Mouse (Mus musculus) midbrain, postnatal 0 days (tissue): ENCODE measurements around the gene Bnc1. TPM values are rescaled to one million over a fixed set of nuclear protein-coding genes. Genes with fewer than 3 reads are reported as not detected.

Source experiments
- ATAC-seq: fragments of 200-750 bp; cut with Nextera tagmentation; 2 replicates; pipeline ENCODE4 v1.8.0; 2017; ENCODE audit warnings: moderate number of reproducible peaks, mild to moderate bottlenecking, moderate TSS enrichment, moderate library complexity; ENCODE audit not compliant: low FRiP score
- DNase-seq: peaks from one replicate; pipeline ENCODE4 v3.0.0-alpha.2; 2015; ENCODE audit warnings: low spot score
- H3K27ac ChIP-seq: fragments of 300-500 bp; sonication (generic); 2 replicates; pipeline ENCODE4 v1.5.1; 2014; ENCODE audit warnings: low read depth, mild to moderate bottlenecking, low read length, mixed read lengths
- H3K27me3 ChIP-seq: fragments of 300-500 bp; sonication (generic); 2 replicates; pipeline ENCODE4 v1.6.1; 2014; ENCODE audit warnings: low read length, control low read depth, mixed read lengths; ENCODE audit not compliant: insufficient read depth
- H3K36me3 ChIP-seq: fragments of 300-500 bp; sonication (generic); 2 replicates; pipeline ENCODE4 v1.6.1; 2014; ENCODE audit warnings: low read length, control low read depth, mixed read lengths; ENCODE audit not compliant: insufficient read depth
- H3K4me1 ChIP-seq: fragments of 300-500 bp; sonication (generic); 2 replicates; pipeline ENCODE4 v1.6.1; 2014; ENCODE audit warnings: mild to moderate bottlenecking, control low read depth, antibody characterized with exemption, low read length, mixed read lengths; ENCODE audit not compliant: insufficient read depth
- H3K4me2 ChIP-seq: fragments of 300-500 bp; sonication (generic); 2 replicates; pipeline ENCODE4 v1.6.1; 2014; ENCODE audit warnings: low read depth, mild to moderate bottlenecking, low read length, mixed read lengths; ENCODE audit not compliant: poor library complexity, severe bottlenecking
- H3K4me3 ChIP-seq: fragments of 300-500 bp; sonication (generic); 2 replicates; pipeline ENCODE4 v1.5.1; 2014; ENCODE audit warnings: low read depth, mild to moderate bottlenecking, low read length, moderate library complexity
- H3K9ac ChIP-seq: fragments of 300-500 bp; sonication (generic); replicated peaks from 2 replicates; pipeline ENCODE4 v1.6.1; 2014; ENCODE audit warnings: mild to moderate bottlenecking, low read length, moderate library complexity, mixed read lengths; ENCODE audit not compliant: poor library complexity, severe bottlenecking
- H3K9me3 ChIP-seq: fragments of 300-500 bp; sonication (generic); 2 replicates; pipeline ENCODE4 v1.6.1; 2016; ENCODE audit warnings: low read length, control low read depth
- CTCF ChIP-seq: IDR thresholded peaks from 2 replicates; pipeline ENCODE4 v1.5.1; 2016; ENCODE audit warnings: antibody characterized with exemption, mild to moderate bottlenecking
- WGBS: fragments of 180-500 bp; shearing (Covaris S2); extraction: QIAGEN DNeasy Blood & Tissue Kit; methylation state at CpG from one replicate; pipeline ENCODE4 v1.1.7; 2014; 5-methylcytosine and 5-hydroxymethylcytosine counted together
- polyA plus RNA-seq: library from polyadenylated mRNA; unstranded; fragments of >200 nt; fragmentation: Nextera tagmentation; extraction: Ambion mirVana; gene quantifications from 2 replicates; pipeline ENCODE4 v1.2.1, GENCODE M21; 2015
- total RNA-seq: library from RNA; depleted of rRNA; stranded (reverse); fragments of >200 nt; gene quantifications from 2 replicates; pipeline ENCODE4 v1.2.3, GENCODE M21; 2014

The Bnc1 gene
- total and polyA plus RNA-seq, 2 experiments from 2014 or later, result 0.02 to 0.22 TPM

GRCm38 (mm10) chr7:81991611-81992061, 456 bp downstream of the Bnc1 start:
- Histone ChIP-seq H3K4me1 (no peaks in the 10 kb centered on the region), H3K9ac (no peak overlapping the region), H3K27me3 (peaks cover 52% of the 10 kb centered on the region), H3K4me3 (peak overlapping the region; percentile 44), H3K9me3 (no peaks in the 10 kb centered on the region), H3K4me2 (peak overlapping the region; percentile 85), H3K27ac (no peak overlapping the region), H3K36me3 (no peaks in the 10 kb centered on the region)
- TF ChIP-seq CTCF, result no peak
- under 1% methylated on average over 36 of the region's 36 CpGs for WGBS
- DNase-seq (peak; percentile 7), ATAC-seq (no peak)

DNA sequence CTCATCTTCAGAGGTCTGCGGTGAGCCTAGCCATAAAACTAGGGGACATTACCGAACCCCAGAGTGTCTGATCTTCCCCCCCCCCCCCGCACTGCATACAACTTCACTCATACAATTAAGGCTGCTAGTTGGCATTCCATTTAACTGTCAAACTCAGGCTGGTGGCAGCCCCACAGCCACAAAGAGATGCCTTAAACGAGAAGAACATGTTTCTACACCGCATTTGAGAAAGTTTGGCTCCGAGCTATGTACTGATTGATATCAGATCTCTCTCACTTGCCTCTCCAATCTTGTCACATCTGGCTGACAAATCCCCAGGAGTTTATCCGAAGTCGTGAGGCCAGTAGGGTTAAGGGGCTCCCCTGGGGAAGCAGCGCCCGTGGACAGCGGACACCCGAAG, 976 bp downstream of the Bnc1 start:
- H3K9me3 ChIP-seq, result no peaks in the 10 kb centered on the region
- H3K4me2 ChIP-seq, result peak overlapping the region; percentile 85; the same call in 1 of the 2 replicates
- no peak for ATAC-seq
- H3K9ac ChIP-seq, result no peak overlapping the region
- H3K4me3 ChIP-seq, result no peak overlapping the region; the same call in 1 of the 2 replicates
- no peak for DNase-seq
- no peaks in the 10 kb centered on the region for H3K36me3 ChIP-seq
- no peaks in the 10 kb centered on the region for H3K4me1 ChIP-seq
- TF ChIP-seq CTCF, result no peak
- H3K27me3 ChIP-seq, result peaks cover 52% of the 10 kb centered on the region
- H3K27ac ChIP-seq, result no peak overlapping the region
- WGBS, result 7% methylated on average over 12 of the region's 12 CpGs

DNA sequence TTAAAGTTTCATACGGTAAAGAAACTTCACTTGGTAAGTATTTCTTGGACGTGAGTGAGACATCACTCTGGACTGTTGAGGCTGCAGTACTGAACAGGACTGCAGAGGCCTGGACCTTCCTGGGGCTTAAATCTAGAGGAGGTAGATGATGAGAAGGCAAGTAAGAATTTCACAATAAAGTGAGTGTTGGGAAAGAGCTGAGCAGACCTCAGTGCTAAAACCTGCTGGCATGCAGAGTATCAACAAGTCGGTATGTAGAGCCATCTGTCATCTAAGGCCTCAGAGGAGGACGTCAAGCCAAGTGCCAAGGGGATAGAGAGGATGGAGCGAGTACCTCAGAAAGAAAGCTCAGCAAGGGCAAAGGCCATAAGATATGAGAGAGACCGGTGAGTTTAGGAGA, 8.4 kb downstream of the Bnc1 start:
- DNase-seq, result no peak
- WGBS, result 91% methylated on average over 6 of the region's 6 CpGs

GRCm38 (mm10) chr7:81978304-81978703, 13.8 kb downstream of the Bnc1 start:
- TF ChIP-seq CTCF, result no peak

More for the DNA sequence above, 8.4 kb downstream of the Bnc1 start:
- Histone ChIP-seq H3K4me1 (no peaks in the 10 kb centered on the region), H3K27me3 (peaks cover 2% of the 10 kb centered on the region), H3K9ac (no peak overlapping the region), H3K4me3 (no peak overlapping the region), H3K27ac (no peak overlapping the region), H3K36me3 (no peaks in the 10 kb centered on the region), H3K4me2 (no peak overlapping the region), H3K9me3 (no peaks in the 10 kb centered on the region)
- ATAC-seq, result no peak
- TF ChIP-seq CTCF, result no peak

GRCm38 (mm10) chr7:81974616-81975015, 17.5 kb downstream of the Bnc1 start:
- DNase-seq (no peak), ATAC-seq (no peak)
- Histone ChIP-seq H3K4me3 (no peak overlapping the region), H3K27me3 (no peaks in the 10 kb centered on the region), H3K36me3 (no peaks in the 10 kb centered on the region), H3K4me1 (no peaks in the 10 kb centered on the region), H3K9ac (no peak overlapping the region), H3K27ac (no peak overlapping the region), H3K4me2 (no peak overlapping the region), H3K9me3 (no peaks in the 10 kb centered on the region)
- no peak for TF ChIP-seq CTCF
- WGBS, result 91% methylated on average over 10 of the region's 10 CpGs

More at GRCm38 (mm10) chr7:81978304-81978703, 13.8 kb downstream of the Bnc1 start:
- 69% methylated on average over 8 of the region's 8 CpGs for WGBS
- Histone ChIP-seq H3K9me3 (no peaks in the 10 kb centered on the region), H3K9ac (no peak overlapping the region), H3K27me3 (no peaks in the 10 kb centered on the region), H3K36me3 (no peaks in the 10 kb centered on the region), H3K4me3 (no peak overlapping the region), H3K4me1 (no peaks in the 10 kb centered on the region), H3K4me2 (no peak overlapping the region), H3K27ac (no peak overlapping the region)
- no peak for ATAC-seq
- no peak for DNase-seq

DNA sequence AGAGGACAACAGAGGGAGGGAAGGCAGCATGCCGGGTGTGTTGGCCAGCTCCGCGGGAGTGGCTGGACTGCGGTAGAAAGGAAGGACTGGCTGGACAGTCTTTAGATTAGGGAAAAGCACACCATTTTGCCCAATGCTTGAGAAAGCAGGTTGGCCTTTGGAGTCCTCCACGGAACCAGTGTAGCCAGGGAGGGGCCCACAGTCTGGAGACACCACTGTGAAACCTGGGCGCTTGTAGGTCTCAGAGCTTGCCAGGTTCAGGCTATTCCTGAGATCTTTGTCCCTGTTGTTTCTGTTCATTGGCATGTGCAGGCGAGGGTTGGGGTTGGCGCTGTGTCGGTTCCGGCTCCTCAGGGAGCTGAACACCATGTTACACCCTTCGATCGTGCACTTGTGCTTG, 18.2 kb downstream of the Bnc1 start:
- DNase-seq (no peak), ATAC-seq (no peak)
- no peaks in the 10 kb centered on the region for H3K4me1 ChIP-seq
- no peaks in the 10 kb centered on the region for H3K27me3 ChIP-seq
- no peak overlapping the region for H3K9ac ChIP-seq
- no peak overlapping the region for H3K4me3 ChIP-seq
- no peak for TF ChIP-seq CTCF
- H3K4me2 ChIP-seq, result no peak overlapping the region
- no peak overlapping the region for H3K27ac ChIP-seq
- no peaks in the 10 kb centered on the region for H3K36me3 ChIP-seq
- no peaks in the 10 kb centered on the region for H3K9me3 ChIP-seq
- 95% methylated on average over 12 of the region's 12 CpGs for WGBS
